Mouse (Mus musculus): ENCODE data around the gene Arhgap28. TPM values are rescaled to one million over a fixed set of nuclear protein-coding genes. Genes with fewer than 3 reads are reported as not detected.

Arhgap28 gene
- total RNA-seq, 2 experiments from 2014 or later: 0.90 to 1.8 TPM

GRCm38 (mm10) chr17:67944256-67944655 lies 59.7 kb downstream of the Arhgap28 start:
- ATAC-seq (replicated peaks; ENCODE audit: poor library complexity, severe bottlenecking): no peak

GRCm38 (mm10) chr17:67941026-67941425 lies 62.9 kb downstream of the Arhgap28 start:
- ATAC-seq (replicated peaks; ENCODE audit: poor library complexity, severe bottlenecking): no peak

- ATAC-seq (replicated peaks; ENCODE audit: poor library complexity, severe bottlenecking): peak; percentile 92
These were observed 66.9 kb downstream of the Arhgap28 start for GRCm38 (mm10) chr17:67937050-67937449.

GRCm38 (mm10) chr17:67935556-67935955 lies 68.4 kb downstream of the Arhgap28 start:
- no peak for ATAC-seq (replicated peaks; ENCODE audit: poor library complexity, severe bottlenecking)

GRCm38 (mm10) chr17:67931396-67931795 lies 72.5 kb downstream of the Arhgap28 start:
- ATAC-seq (replicated peaks; ENCODE audit: poor library complexity, severe bottlenecking): no peak

- ATAC-seq (replicated peaks; ENCODE audit: poor library complexity, severe bottlenecking): peak; percentile 88
These were observed 73.0 kb downstream of the Arhgap28 start for GRCm38 (mm10) chr17:67930957-67931356.

GRCm38 (mm10) chr17:67930467-67930866 lies 73.5 kb downstream of the Arhgap28 start:
- peak; percentile 82 for ATAC-seq (replicated peaks; ENCODE audit: poor library complexity, severe bottlenecking)

- no peak for ATAC-seq (replicated peaks; ENCODE audit: poor library complexity, severe bottlenecking)
These were observed 75.6 kb downstream of the Arhgap28 start for GRCm38 (mm10) chr17:67928280-67928679.

GRCm38 (mm10) chr17:67927864-67928263 lies 76.1 kb downstream of the Arhgap28 start:
- ATAC-seq (replicated peaks; ENCODE audit: poor library complexity, severe bottlenecking): no peak

- no peak for ATAC-seq (replicated peaks; ENCODE audit: poor library complexity, severe bottlenecking)
These were observed 84.0 kb downstream of the Arhgap28 start for GRCm38 (mm10) chr17:67919959-67920358.

- no peak for ATAC-seq (replicated peaks; ENCODE audit: poor library complexity, severe bottlenecking)
These were observed 85.7 kb downstream of the Arhgap28 start for GRCm38 (mm10) chr17:67918201-67918600.

- no peak for ATAC-seq (replicated peaks; ENCODE audit: poor library complexity, severe bottlenecking)
These were observed 87.0 kb downstream of the Arhgap28 start for GRCm38 (mm10) chr17:67916901-67917300.

- peak; percentile 92 for ATAC-seq (replicated peaks; ENCODE audit: poor library complexity, severe bottlenecking)
These were observed 91.3 kb downstream of the Arhgap28 start for GRCm38 (mm10) chr17:67912640-67913039.

GRCm38 (mm10) chr17:67912051-67912450 lies 91.9 kb downstream of the Arhgap28 start:
- ATAC-seq (replicated peaks; ENCODE audit: poor library complexity, severe bottlenecking): no peak

GRCm38 (mm10) chr17:67908537-67908936 lies 95.4 kb downstream of the Arhgap28 start:
- no peak for ATAC-seq (replicated peaks; ENCODE audit: poor library complexity, severe bottlenecking)

GRCm38 (mm10) chr17:67908137-67908536 lies 95.8 kb downstream of the Arhgap28 start:
- ATAC-seq (replicated peaks; ENCODE audit: poor library complexity, severe bottlenecking): no peak

- no peak for ATAC-seq (replicated peaks; ENCODE audit: poor library complexity, severe bottlenecking)
These were observed 96.3 kb downstream of the Arhgap28 start for GRCm38 (mm10) chr17:67907532-67908054.

- ATAC-seq (replicated peaks; ENCODE audit: poor library complexity, severe bottlenecking): no peak
These were observed 97.7 kb downstream of the Arhgap28 start for GRCm38 (mm10) chr17:67906236-67906635.

- no peak for ATAC-seq (replicated peaks; ENCODE audit: poor library complexity, severe bottlenecking)
These were observed 99.5 kb downstream of the Arhgap28 start for GRCm38 (mm10) chr17:67904315-67904944.

- peak; percentile 87 for ATAC-seq (replicated peaks; ENCODE audit: poor library complexity, severe bottlenecking)
These were observed 101.1 kb downstream of the Arhgap28 start for GRCm38 (mm10) chr17:67902847-67903246.

- ATAC-seq (replicated peaks; ENCODE audit: poor library complexity, severe bottlenecking): no peak
These were observed 102.8 kb downstream of the Arhgap28 start for GRCm38 (mm10) chr17:67901161-67901560.

GRCm38 (mm10) chr17:67899376-67899775 lies 104.5 kb downstream of the Arhgap28 start:
- no peak for ATAC-seq (replicated peaks; ENCODE audit: poor library complexity, severe bottlenecking)

Measured in granulocyte monocyte progenitor cell, adult 5-6 weeks (primary cell).